Mouse (Mus musculus): ENCODE results near the gene 3110040N11Rik. TPM values are rescaled to one million over a fixed set of nuclear protein-coding genes. Genes with fewer than 3 reads are reported as not detected.
"Not testable (repeated sequence)": the region's sequence is repeated elsewhere in the genome, so short reads cannot be mapped to it uniquely, and the experiment has no call there.

Gene 3110040N11Rik
- total RNA-seq (2021) (10 to 100 TPM; 22.4 to 26.0 TPM), polyA plus RNA-seq (2012; rRNA removed) (25.4 and 27.9 TPM in 2 replicates)
- long read RNA-seq, partial matches to known transcripts: 0 of 15 reads
- long read RNA-seq, other reads (novel, unspliced or antisense): 12 of 15 reads

DNA sequence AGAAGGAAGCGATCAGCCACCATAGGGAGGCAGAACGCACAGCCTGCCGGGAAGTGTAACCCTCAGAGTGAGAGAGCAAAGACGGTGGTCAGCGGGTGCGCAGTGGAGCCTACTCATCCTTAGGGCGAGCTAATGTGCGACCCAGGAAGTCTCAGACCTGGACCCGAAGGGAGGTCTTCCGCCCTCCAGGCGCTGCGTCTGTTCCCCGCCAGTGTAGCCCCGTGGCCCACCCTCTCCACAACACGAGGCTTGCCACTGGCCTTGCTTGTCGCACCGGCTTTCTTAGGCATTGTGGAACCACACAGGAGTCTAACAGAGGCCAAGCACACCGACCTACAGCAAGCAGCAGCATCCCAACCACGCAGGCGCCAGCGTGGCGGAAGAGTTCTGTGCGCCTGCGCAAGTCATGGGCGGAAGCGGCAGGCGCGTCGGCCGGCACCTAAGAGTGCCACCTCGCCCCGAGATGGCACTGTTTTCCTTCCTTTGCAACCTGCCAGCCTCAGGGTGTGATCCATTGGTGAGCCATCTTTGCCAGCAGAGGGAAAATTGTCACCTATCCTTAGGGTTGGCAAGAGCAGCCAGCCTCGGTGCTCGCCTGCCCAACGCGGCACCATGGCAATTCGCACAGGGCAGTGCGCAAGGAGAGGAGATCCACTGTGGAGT lies at the start of gene 3110040N11Rik:
Gene 3110040N11Rik, minus strand, starts transcription at position 384 of the 663 bp plus-strand sequence.
- TF ChIP-seq POLR2A (IDR thresholded peaks at IDR 0.05; ENCODE audit: insufficient read depth, low read depth, low read length) (peak; percentile 96), EP300 (IDR thresholded peaks at IDR 0.05; ENCODE audit: insufficient read depth, low read depth, low read length) (0 out of 2 replicates have a peak, but pooled peaks have one; percentile 53), CTCF (IDR thresholded peaks at IDR 0.05) (peak; percentile 79)
- DNase-seq: peak; percentile 89 to 90
- WGBS: under 1% methylated on average over 38 of the region's 38 CpGs
- H3K27me3 ChIP-seq (ENCODE audit: control insufficient read depth, insufficient read depth, low read length): no peaks in the 10 kb centered on the region
- peak within 1 kb of the TSS; percentile 87 for H3K9ac ChIP-seq (ENCODE audit: low read depth, low read length)
- intact Hi-C loops (cut with DNase I): loop anchor here (2.0 to 5.0 kb wide), 3 partner anchors 74 to 163 kb away; no protein-coding TSS in a partner anchor
- peaks cover 3% of the 10 kb centered on the region for H3K4me1 ChIP-seq (ENCODE audit: control insufficient read depth, insufficient read depth, low read length)
- no peaks in the 10 kb centered on the region for H3K36me3 ChIP-seq (ENCODE audit: control insufficient read depth, insufficient read depth, low read length)
- peak within 1 kb of the TSS; percentile 90 for H3K4me3 ChIP-seq
- H3K27ac ChIP-seq: peak within 1 kb of the TSS; percentile 92
- no peaks in the 10 kb centered on the region for H3K79me2 ChIP-seq (replicated peaks; ENCODE audit: control insufficient read depth, insufficient read depth, low read length)

GRCm38 (mm10) chr7:81837771-81838170 lies 48.5 kb upstream of the 3110040N11Rik start:
- H3K36me3 ChIP-seq (ENCODE audit: control insufficient read depth, insufficient read depth, low read length); H3K27ac ChIP-seq; H3K79me2 ChIP-seq (replicated peaks; ENCODE audit: control insufficient read depth, insufficient read depth, low read length); H3K4me1 ChIP-seq (ENCODE audit: control insufficient read depth, insufficient read depth, low read length); DNase-seq; H3K4me3 ChIP-seq; H3K9ac ChIP-seq (ENCODE audit: low read depth, low read length); H3K27me3 ChIP-seq (ENCODE audit: control insufficient read depth, insufficient read depth, low read length); intact Hi-C loops (cut with DNase I): not testable (repeated sequence)
- 72% methylated on average over 5 of the region's 5 CpGs for WGBS

- Histone ChIP-seq H3K4me3 (no peak overlapping the region), H3K27ac (no peak overlapping the region), H3K4me1 (ENCODE audit: control insufficient read depth, insufficient read depth, low read length) (no peaks in the 10 kb centered on the region), H3K9ac (ENCODE audit: low read depth, low read length) (no peak overlapping the region), H3K36me3 (ENCODE audit: control insufficient read depth, insufficient read depth, low read length) (no peaks in the 10 kb centered on the region), H3K27me3 (ENCODE audit: control insufficient read depth, insufficient read depth, low read length) (no peaks in the 10 kb centered on the region), H3K79me2 (replicated peaks; ENCODE audit: control insufficient read depth, insufficient read depth, low read length) (no peaks in the 10 kb centered on the region)
- WGBS: 79% methylated on average over 5 of the region's 5 CpGs
- intact Hi-C loops (cut with DNase I): no loop called here
- DNase-seq: no peak
- TF ChIP-seq EP300 (IDR thresholded peaks at IDR 0.05; ENCODE audit: insufficient read depth, low read depth, low read length) (no peak), CTCF (IDR thresholded peaks at IDR 0.05) (no peak), POLR2A (IDR thresholded peaks at IDR 0.05; ENCODE audit: insufficient read depth, low read depth, low read length) (no peak)
Observed at GRCm38 (mm10) chr7:81835430-81835829, 46.2 kb upstream of the 3110040N11Rik start.

- intact Hi-C loops (cut with DNase I): no loop called here
- Histone ChIP-seq H3K9ac (ENCODE audit: low read depth, low read length) (no peak overlapping the region), H3K79me2 (replicated peaks; ENCODE audit: control insufficient read depth, insufficient read depth, low read length) (no peaks in the 10 kb centered on the region), H3K4me3 (no peak overlapping the region), H3K4me1 (ENCODE audit: control insufficient read depth, insufficient read depth, low read length) (no peaks in the 10 kb centered on the region; the same call in 1 of the 2 replicates), H3K27me3 (ENCODE audit: control insufficient read depth, insufficient read depth, low read length) (no peaks in the 10 kb centered on the region), H3K27ac (no peak overlapping the region), H3K36me3 (ENCODE audit: control insufficient read depth, insufficient read depth, low read length) (no peaks in the 10 kb centered on the region)
- TF ChIP-seq CTCF (IDR thresholded peaks at IDR 0.05): peak; percentile 37
- no peak for TF ChIP-seq EP300 (IDR thresholded peaks at IDR 0.05; ENCODE audit: insufficient read depth, low read depth, low read length)
- DNase-seq: no peak
Observed at GRCm38 (mm10) chr7:81834847-81835246, 45.6 kb upstream of the 3110040N11Rik start.

DNA sequence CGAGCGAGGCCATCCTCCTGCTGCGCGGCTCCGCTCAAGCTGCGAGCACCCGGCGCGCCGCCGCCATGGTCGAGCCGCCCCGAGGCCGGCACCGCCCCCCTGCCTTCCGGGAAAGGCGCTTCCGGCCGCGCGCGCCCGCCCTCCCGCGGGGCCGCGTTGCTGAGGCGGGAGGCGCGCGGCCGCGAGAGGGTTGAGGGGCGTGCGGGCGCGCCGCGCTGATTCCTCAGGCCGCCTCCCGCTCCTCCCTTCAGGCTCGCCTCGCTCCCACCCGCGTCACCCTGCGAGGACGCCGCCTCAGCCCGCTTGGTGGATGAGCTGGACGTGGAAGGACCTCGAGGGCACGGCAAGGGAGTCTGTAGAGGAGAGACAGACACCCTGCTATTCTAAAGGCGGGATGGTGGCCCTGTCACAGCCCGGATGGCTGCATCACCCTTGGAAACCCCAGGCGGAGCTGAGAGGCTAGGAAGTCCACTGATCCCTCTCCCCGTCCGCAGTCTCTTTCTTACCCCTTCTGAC lies 40.2 kb upstream of the 3110040N11Rik start, which contains the start of gene Btbd1:
Gene Btbd1, minus strand, starts transcription at position 53 of the 516 bp plus-strand sequence.
- WGBS: under 1% methylated on average over 53 of the region's 58 CpGs
- intact Hi-C loops (cut with DNase I): loop anchor here (2.0 kb wide), 2 partner anchors 33 to 103 kb away; no protein-coding TSS in a partner anchor
- TF ChIP-seq CTCF (IDR thresholded peaks at IDR 0.05) (no peak), EP300 (IDR thresholded peaks at IDR 0.05; ENCODE audit: insufficient read depth, low read depth, low read length) (no peak), POLR2A (IDR thresholded peaks at IDR 0.05; ENCODE audit: insufficient read depth, low read depth, low read length) (peak; percentile 69; the same call in 1 of the 2 replicates)
- peak; percentile 93 to 95 for DNase-seq
- Histone ChIP-seq H3K27me3 (ENCODE audit: control insufficient read depth, insufficient read depth, low read length) (no peaks in the 10 kb centered on the region), H3K27ac (peak within 1 kb of the TSS; percentile 90), H3K4me3 (peak within 1 kb of the TSS; percentile 91), H3K79me2 (replicated peaks; ENCODE audit: control insufficient read depth, insufficient read depth, low read length) (no peaks in the 10 kb centered on the region), H3K4me1 (ENCODE audit: control insufficient read depth, insufficient read depth, low read length) (peaks cover 17% of the 10 kb centered on the region), H3K9ac (ENCODE audit: low read depth, low read length) (peak within 1 kb of the TSS; percentile 93), H3K36me3 (ENCODE audit: control insufficient read depth, insufficient read depth, low read length) (peaks cover 19% of the 10 kb centered on the region)
